Mouse (Mus musculus) intestine, embryonic 15.5 days (tissue): ENCODE measurements around the gene Cyb5r1. TPM values are rescaled to one million over a fixed set of nuclear protein-coding genes. Genes with fewer than 3 reads are reported as not detected.
A peak's percentile ranks its signal among the peaks of the same experiment; 100 is the strongest.
"Not testable (repeated sequence)": the region's sequence is repeated elsewhere in the genome, so short reads cannot be mapped to it uniquely, and the experiment has no call there.

Experiments used
- ATAC-seq: fragments of 200-750 bp; cut with Nextera tagmentation; 2 replicates; pipeline ENCODE4 v1.8.0; 2017; ENCODE audit warnings: moderate TSS enrichment, moderate library complexity
- H3K27ac ChIP-seq: fragments of 300-500 bp; sonication (generic); 2 replicates; pipeline ENCODE4 v1.5.1; 2015; ENCODE audit warnings: mild to moderate bottlenecking, inconsistent platforms
- H3K27me3 ChIP-seq: fragments of 300-500 bp; sonication (generic); replicated peaks from 2 replicates; pipeline ENCODE4 v1.6.1; 2015; ENCODE audit warnings: inconsistent platforms
- H3K36me3 ChIP-seq: fragments of 300-500 bp; sonication (generic); 2 replicates; pipeline ENCODE4 v1.6.1; 2015; ENCODE audit warnings: inconsistent platforms
- H3K4me1 ChIP-seq: fragments of 300-500 bp; sonication (generic); replicated peaks from 2 replicates; pipeline ENCODE4 v1.6.1; 2015; ENCODE audit warnings: inconsistent platforms
- H3K4me2 ChIP-seq: fragments of 300-500 bp; sonication (generic); replicated peaks from 2 replicates; pipeline ENCODE4 v1.6.1; 2015; ENCODE audit warnings: mild to moderate bottlenecking, inconsistent platforms
- H3K4me3 ChIP-seq: fragments of 300-500 bp; sonication (generic); replicated peaks from 2 replicates; pipeline ENCODE4 v1.5.1; 2015; ENCODE audit warnings: inconsistent platforms
- H3K9ac ChIP-seq: fragments of 300-500 bp; sonication (generic); 2 replicates; pipeline ENCODE4 v1.6.1; 2015; ENCODE audit warnings: inconsistent platforms
- H3K9me3 ChIP-seq: fragments of 300-500 bp; sonication (generic); 2 replicates; pipeline ENCODE4 v1.6.1; 2016; ENCODE audit warnings: inconsistent platforms
- WGBS: fragments of 180-500 bp; shearing (Covaris S2); methylation state at CpG from one replicate; pipeline ENCODE4 v1.1.7; 2015; 5-methylcytosine and 5-hydroxymethylcytosine counted together
- polyA plus RNA-seq: library from polyadenylated mRNA; unstranded; fragments of >200 nt; fragmentation: Nextera tagmentation; extraction: Ambion mirVana; gene quantifications from 2 replicates; pipeline ENCODE4 v1.2.1, GENCODE M21; 2015

The Cyb5r1 gene
- polyA plus RNA-seq, 1 experiment from 2014 or later = 35.8 TPM

DNA sequence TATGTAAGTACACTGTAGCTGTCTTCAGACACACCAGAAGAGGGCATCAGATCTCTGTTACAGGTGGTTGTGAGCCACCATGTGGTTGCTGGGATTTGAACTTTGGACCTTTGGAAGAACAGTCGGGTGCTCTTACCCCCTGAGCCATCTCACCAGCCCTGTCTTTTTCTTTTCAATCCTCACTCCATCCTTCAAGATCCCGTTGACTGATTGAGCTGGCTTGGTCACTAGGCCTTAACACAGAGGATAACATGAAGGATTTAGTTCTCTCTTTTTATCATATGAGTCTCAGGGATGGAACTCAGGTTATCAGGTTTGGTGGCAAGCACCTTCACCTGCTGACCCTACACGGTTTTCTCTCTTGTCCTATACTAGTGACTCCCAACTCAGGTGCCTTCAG, 43.2 kb downstream of the Cyb5r1 start:
- H3K4me3 ChIP-seq, H3K9me3 ChIP-seq, H3K36me3 ChIP-seq, ATAC-seq, H3K4me2 ChIP-seq, H3K4me1 ChIP-seq, H3K9ac ChIP-seq, H3K27ac ChIP-seq, H3K27me3 ChIP-seq: not testable (repeated sequence)
- 73% methylated on average over 3 of the region's 3 CpGs for WGBS

GRCm38 (mm10) chr1:134450201-134450600, 44.8 kb downstream of the Cyb5r1 start:
- Histone ChIP-seq H3K4me2 (no peak overlapping the region), H3K27ac (no peak overlapping the region)
- ATAC-seq = no peak

DNA sequence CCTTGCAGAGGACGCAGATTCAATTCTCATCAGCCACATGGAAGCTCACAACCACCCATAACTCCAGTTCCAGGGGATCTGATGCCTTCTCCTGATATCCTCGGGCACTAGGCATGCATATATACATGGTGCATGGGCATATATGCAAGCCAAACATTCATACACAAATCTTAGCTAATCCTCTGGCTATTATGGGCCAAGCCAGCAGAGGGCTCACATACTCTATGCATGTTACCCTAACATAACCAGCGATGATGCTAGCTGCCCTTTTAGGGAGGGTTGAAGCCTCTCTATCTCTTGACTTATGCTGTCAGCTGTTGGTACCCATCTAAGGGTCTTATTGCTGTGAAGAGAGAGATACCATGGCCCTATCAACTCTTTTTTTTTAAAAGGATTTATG, 45.6 kb downstream of the Cyb5r1 start:
- no peak overlapping the region for H3K9ac ChIP-seq
- no peaks in the 10 kb centered on the region for H3K27me3 ChIP-seq
- WGBS = 42% methylated on average over 3 of the region's 3 CpGs
- peaks cover 4% of the 10 kb centered on the region; the same call in 1 of the 2 replicates for H3K4me1 ChIP-seq
- H3K4me3 ChIP-seq = no peak overlapping the region
- H3K27ac ChIP-seq = no peak overlapping the region
- H3K4me2 ChIP-seq = no peak overlapping the region
- no peaks in the 10 kb centered on the region for H3K9me3 ChIP-seq
- no peaks in the 10 kb centered on the region for H3K36me3 ChIP-seq
- ATAC-seq = no peak

More at GRCm38 (mm10) chr1:134450201-134450600, 44.8 kb downstream of the Cyb5r1 start:
- H3K9ac ChIP-seq = no peak overlapping the region
- 0 out of 2 replicates have a peak, but pooled peaks cover 3% of the 10 kb centered on the region for H3K4me1 ChIP-seq
- no peak overlapping the region for H3K4me3 ChIP-seq
- no peaks in the 10 kb centered on the region for H3K9me3 ChIP-seq
- no peaks in the 10 kb centered on the region for H3K36me3 ChIP-seq
- no peaks in the 10 kb centered on the region for H3K27me3 ChIP-seq
- 80% methylated on average over 4 of the region's 4 CpGs for WGBS

DNA sequence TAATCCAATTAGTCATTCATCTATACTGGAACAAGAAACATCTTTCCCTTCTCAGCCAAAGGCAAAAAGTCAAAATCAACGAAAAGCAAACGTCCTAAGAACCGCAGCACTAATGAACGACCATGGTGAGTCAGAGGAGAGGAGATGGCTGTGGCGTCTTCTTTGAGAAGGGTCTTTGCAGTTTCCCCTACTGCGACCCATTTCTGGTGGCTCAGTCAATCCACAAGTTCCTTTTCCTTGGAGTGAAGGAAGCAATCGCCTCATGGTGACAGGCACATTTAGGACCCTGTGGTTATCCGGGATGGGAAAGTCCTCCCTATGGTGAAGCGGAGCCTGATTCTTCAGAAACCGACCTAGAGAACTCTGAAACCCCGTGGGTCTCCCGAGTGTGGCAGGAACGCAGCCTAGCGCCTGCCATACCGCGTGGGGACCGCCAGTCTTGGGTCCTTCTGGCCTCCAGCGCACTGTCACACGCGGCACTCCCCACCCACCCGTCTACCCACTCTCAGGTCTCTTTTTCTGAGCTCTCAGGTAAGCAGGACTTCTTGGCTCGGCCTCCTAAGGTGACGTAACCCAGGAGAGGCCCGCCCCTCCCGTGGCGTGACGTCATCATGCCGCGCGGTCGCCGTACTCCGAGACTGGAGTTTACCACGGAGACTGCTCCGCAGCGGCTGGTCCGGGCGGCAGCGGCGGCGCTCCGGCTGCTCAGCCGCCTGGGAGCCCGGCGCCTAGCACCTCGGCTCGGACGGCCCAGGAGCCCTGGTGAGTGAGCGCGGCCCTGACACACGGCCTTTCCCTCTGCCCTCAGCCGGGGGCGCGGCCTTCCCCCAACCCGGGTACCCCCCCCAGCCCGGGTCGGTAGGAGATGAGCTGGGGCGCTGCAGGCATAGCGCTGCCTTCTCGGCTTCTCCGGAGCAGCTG, 49.8 kb downstream of the Cyb5r1 start, which contains the start of gene Klhl12:
Gene Klhl12, plus strand, starts transcription at position 628 of the 921 bp plus-strand sequence.
- peak within 1 kb of the TSS; percentile 96 for H3K4me3 ChIP-seq
- WGBS = under 1% methylated on average over 61 of the region's 61 CpGs
- peaks cover 6% of the 10 kb centered on the region; the same call in 1 of the 2 replicates for H3K4me1 ChIP-seq
- H3K27ac ChIP-seq = peak within 1 kb of the TSS; percentile 83
- no peaks in the 10 kb centered on the region for H3K9me3 ChIP-seq
- H3K27me3 ChIP-seq = no peaks in the 10 kb centered on the region
- peak; percentile 99 for ATAC-seq
- H3K4me2 ChIP-seq = peak within 1 kb of the TSS; percentile 77
- peak within 1 kb of the TSS; percentile 98 for H3K9ac ChIP-seq
- H3K36me3 ChIP-seq = 0 out of 2 replicates have a peak, but pooled peaks cover 3% of the 10 kb centered on the region

DNA sequence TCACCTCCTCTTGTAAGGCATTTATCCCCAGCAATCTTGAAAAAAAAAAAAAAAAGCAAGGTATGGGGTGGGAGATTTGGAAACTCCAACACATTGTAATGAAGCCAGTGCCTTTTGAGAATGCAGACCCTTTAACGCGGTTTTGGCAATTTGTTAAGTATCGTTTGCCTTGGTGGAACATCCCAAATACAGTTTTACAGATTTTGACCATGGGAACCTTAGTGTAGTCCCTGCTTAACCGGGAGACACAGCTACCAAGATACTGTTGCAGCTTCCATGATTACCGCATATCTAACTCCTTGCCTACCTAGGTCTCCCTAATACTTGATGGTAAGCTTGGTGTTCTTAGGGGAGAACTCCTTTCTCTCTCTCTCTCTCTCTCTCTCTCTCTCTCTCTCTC, 50.7 kb downstream of the Cyb5r1 start:
- peaks cover 6% of the 10 kb centered on the region; the same call in 1 of the 2 replicates for H3K4me1 ChIP-seq
- H3K9me3 ChIP-seq = no peaks in the 10 kb centered on the region
- ATAC-seq = no peak
- H3K4me2 ChIP-seq = peak overlapping the region; percentile 77
- peak overlapping the region; percentile 98 for H3K9ac ChIP-seq
- no peak overlapping the region for H3K27ac ChIP-seq
- H3K36me3 ChIP-seq = peaks cover 3% of the 10 kb centered on the region; the same call in 1 of the 2 replicates
- WGBS = 16% methylated on average over 5 of the region's 5 CpGs
- peak overlapping the region; percentile 96 for H3K4me3 ChIP-seq
- H3K27me3 ChIP-seq = no peaks in the 10 kb centered on the region

DNA sequence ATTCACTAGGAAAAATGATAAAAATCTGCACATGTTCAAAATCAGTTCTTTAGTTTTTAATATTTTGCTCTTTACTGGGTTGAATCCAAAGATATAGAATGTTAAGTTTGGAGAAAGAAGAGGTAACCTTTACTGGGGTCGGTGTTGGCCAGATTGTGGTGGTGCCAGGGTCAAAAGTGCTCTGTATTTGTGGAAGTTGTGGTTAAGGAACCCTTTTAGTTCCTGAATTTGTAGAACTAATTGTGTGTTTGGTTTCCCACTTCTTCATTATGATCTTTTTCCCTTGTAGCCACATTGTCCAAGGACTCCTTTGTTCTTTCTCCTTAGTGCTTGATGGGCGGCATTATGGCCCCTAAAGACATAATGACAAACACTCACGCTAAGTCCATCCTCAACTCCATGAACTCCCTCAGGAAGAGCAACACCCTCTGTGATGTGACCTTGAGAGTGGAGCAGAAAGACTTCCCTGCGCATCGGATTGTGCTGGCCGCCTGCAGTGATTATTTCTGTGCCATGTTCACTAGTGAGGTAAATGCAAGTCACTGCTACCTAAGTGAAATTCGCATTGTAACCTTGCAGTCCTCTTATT, 52.9 kb downstream of the Cyb5r1 start:
- H3K4me3 ChIP-seq = no peak overlapping the region
- H3K4me2 ChIP-seq = no peak overlapping the region
- no peaks in the 10 kb centered on the region for H3K9me3 ChIP-seq
- no peak overlapping the region for H3K9ac ChIP-seq
- H3K4me1 ChIP-seq = peaks cover 6% of the 10 kb centered on the region; the same call in 1 of the 2 replicates
- H3K36me3 ChIP-seq = peaks cover 6% of the 10 kb centered on the region; the same call in 1 of the 2 replicates
- H3K27ac ChIP-seq = no peak overlapping the region
- H3K27me3 ChIP-seq = no peaks in the 10 kb centered on the region
- 91% methylated on average over 7 of the region's 7 CpGs for WGBS
- no peak for ATAC-seq

- H3K27ac ChIP-seq = no peak overlapping the region
- peak; percentile 62; the same call in 1 of the 2 replicates for ATAC-seq
- peaks cover 17% of the 10 kb centered on the region; the same call in 1 of the 2 replicates for H3K36me3 ChIP-seq
- WGBS = 82% methylated on average over 1 of the region's 1 CpGs
- H3K27me3 ChIP-seq = no peaks in the 10 kb centered on the region
- no peaks in the 10 kb centered on the region for H3K9me3 ChIP-seq
- H3K4me1 ChIP-seq = peaks cover 3% of the 10 kb centered on the region; the same call in 1 of the 2 replicates
- no peak overlapping the region for H3K4me3 ChIP-seq
- no peak overlapping the region for H3K9ac ChIP-seq
- H3K4me2 ChIP-seq = no peak overlapping the region
These were observed 55.2 kb downstream of the Cyb5r1 start for GRCm38 (mm10) chr1:134460294-134461284.

Other genes starting within 250 kb of the Cyb5r1 start
- 0.44 and 0.58 TPM in 2 replicates for gene Chil1, start 223.4 kb upstream of the Cyb5r1 start, polyA plus RNA-seq
- gene Mybph, start 212.1 kb upstream of the Cyb5r1 start, polyA plus RNA-seq = 0.15 and 0.52 TPM in 2 replicates
- 4.0 and 8.3 TPM in 2 replicates for gene Adora1, start 170.1 kb upstream of the Cyb5r1 start, polyA plus RNA-seq
- gene Myog, start 115.6 kb upstream of the Cyb5r1 start, polyA plus RNA-seq = 0.54 and 1.1 TPM in 2 replicates
- 3.9 and 4.4 TPM in 2 replicates for gene Ppfia4, start 72.6 kb upstream of the Cyb5r1 start, polyA plus RNA-seq
- 87.1 and 88.9 TPM in 2 replicates for gene Tmem183a, start 43.6 kb upstream of the Cyb5r1 start, polyA plus RNA-seq
- gene 4933406M09Rik, start 19.6 kb upstream of the Cyb5r1 start, polyA plus RNA-seq = not detected in 2 replicates
- gene Adipor1, start 9.8 kb downstream of the Cyb5r1 start, polyA plus RNA-seq = 77.8 and 80.5 TPM in 2 replicates
- 21.7 and 22.2 TPM in 2 replicates for gene Klhl12, start 50.0 kb downstream of the Cyb5r1 start, polyA plus RNA-seq
- gene Rabif, start 89.1 kb downstream of the Cyb5r1 start, polyA plus RNA-seq = 37.3 and 38.7 TPM in 2 replicates
- not detected in 2 replicates for gene Mgat4e, start 144.1 kb downstream of the Cyb5r1 start, polyA plus RNA-seq
- 35.0 and 38.7 TPM in 2 replicates for gene Kdm5b, start 154.6 kb downstream of the Cyb5r1 start, polyA plus RNA-seq
- 0.87 and 2.0 TPM in 2 replicates for gene Syt2, start 241.1 kb downstream of the Cyb5r1 start, polyA plus RNA-seq